Mouse (Mus musculus) CH12.LX (cell line): ENCODE results near the gene Nrros. TPM values are rescaled to one million over a fixed set of nuclear protein-coding genes. Genes with fewer than 3 reads are reported as not detected.
A peak's percentile ranks its signal among the peaks of the same experiment; 100 is the strongest.

Experiments used
- DNase-seq: peaks from one replicate; pipeline ENCODE4 v3.0.0-alpha.2; 2013; ENCODE audit errors: extremely low read depth
- H3K27ac ChIP-seq: 2 replicates; pipeline ENCODE4 v1.5.1; 2012; ENCODE audit warnings: low read depth, mild to moderate bottlenecking, control low read depth, moderate library complexity; ENCODE audit not compliant: insufficient read depth
- H3K27me3 ChIP-seq: replicated peaks from 2 replicates; pipeline ENCODE3; 2012; ENCODE audit warnings: inconsistent platforms
- H3K36me3 ChIP-seq, 2 experiments: replicated peaks in 1 of 2; 2 replicates each; pipeline versions ENCODE3 to v1.6.1; 2012; ENCODE audit warnings: inconsistent platforms in 1 of 2, low read length in 1 of 2, mild to moderate bottlenecking in 1 of 2, mixed read lengths in 1 of 2, moderate library complexity in 1 of 2; ENCODE audit not compliant: control insufficient read depth in 1 of 2, insufficient read depth in 1 of 2
- H3K4me1 ChIP-seq, 2 experiments: 2 replicates each; pipeline ENCODE4 v1.6.1; 2012; ENCODE audit warnings: inconsistent platforms in 1 of 2, moderate library complexity in 1 of 2; ENCODE audit not compliant: insufficient read depth in 2 of 2, control insufficient read depth in 1 of 2
- H3K4me2 ChIP-seq: 2 replicates; pipeline ENCODE4 v1.6.1; 2012; ENCODE audit warnings: low read depth, mild to moderate bottlenecking, control low read depth; ENCODE audit not compliant: poor library complexity, insufficient read depth, severe bottlenecking
- H3K4me3 ChIP-seq, 3 experiments: fragments of 150-350 bp in 1 of 3; sonication (generic) in 1 of 3; replicated peaks in 1 of 3; 2 replicates each; pipeline versions ENCODE3 to v1.5.1; 2011 to 2012; ENCODE audit warnings: low read depth in 2 of 3, low read length in 2 of 3, mild to moderate bottlenecking in 2 of 3, moderate library complexity in 2 of 3, control low read depth in 1 of 3, improper control_type of control experiment in 1 of 3, inconsistent platforms in 1 of 3, mixed read lengths in 1 of 3; ENCODE audit not compliant: poor library complexity in 1 of 3
- H3K79me2 ChIP-seq: replicated peaks from 2 replicates; pipeline ENCODE4 v1.6.1; 2012; ENCODE audit warnings: mild to moderate bottlenecking, moderate library complexity; ENCODE audit not compliant: control insufficient read depth, poor library complexity, insufficient read depth, severe bottlenecking; ENCODE audit errors: extremely low read depth
- H3K9ac ChIP-seq: 2 replicates; pipeline ENCODE4 v1.6.1; 2012; ENCODE audit warnings: low read depth, mild to moderate bottlenecking, control low read depth, moderate library complexity; ENCODE audit not compliant: insufficient read depth
- H3K9me3 ChIP-seq: replicated peaks from 2 replicates; pipeline ENCODE3; 2012; ENCODE audit warnings: low read length, inconsistent platforms, mixed read lengths
- BHLHE40 ChIP-seq: IDR thresholded peaks from 2 replicates; pipeline ENCODE4 v1.6.1; 2011; ENCODE audit warnings: mild to moderate bottlenecking, low read depth, low read length, improper control_type of control experiment
- CHD1 ChIP-seq: IDR thresholded peaks from 2 replicates; pipeline ENCODE4 v1.6.1; 2012; ENCODE audit warnings: low read depth, low read length, improper control_type of control experiment, inconsistent platforms
- CHD2 ChIP-seq: IDR thresholded peaks from 2 replicates; pipeline ENCODE4 v1.6.1; 2011; ENCODE audit warnings: low read length, improper control_type of control experiment
- E2F4 ChIP-seq: IDR thresholded peaks from 2 replicates; pipeline ENCODE4 v1.6.1; 2011; ENCODE audit warnings: low read depth, low read length, improper control_type of control experiment; ENCODE audit not compliant: insufficient replicate concordance
- ELF1 ChIP-seq: IDR thresholded peaks from 2 replicates; pipeline ENCODE4 v1.6.1; 2014; ENCODE audit warnings: low read depth, mild to moderate bottlenecking, inconsistent platforms, low read length, improper control_type of control experiment
- ETS1 ChIP-seq: conservative IDR thresholded peaks from 2 replicates; pipeline ENCODE4 v1.6.1; 2012; ENCODE audit warnings: low read depth, mild to moderate bottlenecking, inconsistent platforms, low read length, improper control_type of control experiment, moderate library complexity
- GABPA ChIP-seq: IDR thresholded peaks from 2 replicates; pipeline ENCODE4 v1.6.1; 2012; ENCODE audit warnings: low read depth, low read length, improper control_type of control experiment, inconsistent platforms; ENCODE audit not compliant: insufficient replicate concordance
- HCFC1 ChIP-seq: IDR thresholded peaks from 2 replicates; pipeline ENCODE4 v1.6.1; 2012; ENCODE audit warnings: low read depth, mild to moderate bottlenecking, inconsistent platforms, low read length, improper control_type of control experiment
- IRF4 ChIP-seq: IDR thresholded peaks from 2 replicates; pipeline ENCODE4 v1.6.1; 2014; ENCODE audit warnings: low read depth, mild to moderate bottlenecking, inconsistent platforms, low read length, improper control_type of control experiment
- JUN ChIP-seq: IDR thresholded peaks from 2 replicates; pipeline ENCODE4 v1.6.1; 2011; ENCODE audit warnings: low read depth, mild to moderate bottlenecking, low read length, improper control_type of control experiment, moderate library complexity; ENCODE audit not compliant: insufficient read depth
- JUND ChIP-seq: conservative IDR thresholded peaks from 2 replicates; pipeline ENCODE4 v1.6.1; 2011; ENCODE audit warnings: low read depth, low read length, improper control_type of control experiment
- KAT2A ChIP-seq: IDR thresholded peaks from 2 replicates; pipeline ENCODE4 v1.6.1; 2012; ENCODE audit warnings: low read length, improper control_type of control experiment, inconsistent platforms; ENCODE audit not compliant: insufficient replicate concordance
- MAFK ChIP-seq: IDR thresholded peaks from 2 replicates; pipeline ENCODE4 v1.6.1; 2011; ENCODE audit warnings: low read length, improper control_type of control experiment; ENCODE audit not compliant: insufficient replicate concordance
- MAX ChIP-seq: IDR thresholded peaks from 2 replicates; pipeline ENCODE4 v1.6.1; 2011; ENCODE audit warnings: low read length, improper control_type of control experiment
- MXI1 ChIP-seq: IDR thresholded peaks from 2 replicates; pipeline ENCODE4 v1.6.1; 2011; ENCODE audit warnings: mild to moderate bottlenecking, low read depth, low read length, improper control_type of control experiment
- MYC ChIP-seq: IDR thresholded peaks from 2 replicates; pipeline ENCODE4 v1.6.1; 2011; ENCODE audit warnings: low read depth, mild to moderate bottlenecking, improper control_type of control experiment, low read length
- NELFE ChIP-seq: IDR thresholded peaks from 2 replicates; pipeline ENCODE4 v1.6.1; 2011; ENCODE audit warnings: low read depth, low read length, improper control_type of control experiment
- NRF1 ChIP-seq: IDR thresholded peaks from 2 replicates; pipeline ENCODE4 v1.6.1; 2014; ENCODE audit warnings: low read depth, mild to moderate bottlenecking, inconsistent platforms, low read length, improper control_type of control experiment, moderate library complexity
- PAX5 ChIP-seq: IDR thresholded peaks from 2 replicates; pipeline ENCODE4 v1.6.1; 2012; ENCODE audit warnings: low read length, inconsistent platforms, mixed read lengths
- POLR2A ChIP-seq: IDR thresholded peaks from 2 replicates; pipeline ENCODE4 v1.6.1; 2011; ENCODE audit warnings: low read depth, mild to moderate bottlenecking, improper control_type of control experiment, low read length
- RCOR1 ChIP-seq: conservative IDR thresholded peaks from 2 replicates; pipeline ENCODE4 v1.6.1; 2012; ENCODE audit warnings: low read depth, mild to moderate bottlenecking, inconsistent platforms, low read length, improper control_type of control experiment
- SIN3A ChIP-seq: IDR thresholded peaks from 2 replicates; pipeline ENCODE4 v1.6.1; 2012; ENCODE audit warnings: low read length, improper control_type of control experiment, inconsistent platforms
- TBP ChIP-seq: conservative IDR thresholded peaks from 2 replicates; pipeline ENCODE4 v1.6.1; 2011; ENCODE audit warnings: low read depth, low read length, improper control_type of control experiment
- UBTF ChIP-seq: IDR thresholded peaks from 2 replicates; pipeline ENCODE4 v1.6.1; 2012; ENCODE audit warnings: low read depth, mild to moderate bottlenecking, inconsistent platforms, low read length, improper control_type of control experiment, moderate library complexity
- USF1 ChIP-seq: IDR thresholded peaks from 2 replicates; pipeline ENCODE4 v1.6.1; 2014; ENCODE audit warnings: low read depth, mild to moderate bottlenecking, inconsistent platforms, low read length, improper control_type of control experiment
- USF2 ChIP-seq: conservative IDR thresholded peaks from 2 replicates; pipeline ENCODE4 v1.6.1; 2011; ENCODE audit warnings: low read depth, low read length, improper control_type of control experiment
- ZC3H11A ChIP-seq: IDR thresholded peaks from 2 replicates; pipeline ENCODE4 v1.6.1; 2012; ENCODE audit warnings: low read depth, mild to moderate bottlenecking, inconsistent platforms, low read length, improper control_type of control experiment
- ZKSCAN1 ChIP-seq: IDR thresholded peaks from 2 replicates; pipeline ENCODE4 v1.6.1; 2012; ENCODE audit warnings: low read depth, inconsistent platforms, low read length, improper control_type of control experiment, borderline replicate concordance
- ZNF384 ChIP-seq: IDR thresholded peaks from 2 replicates; pipeline ENCODE4 v1.6.1; 2012; ENCODE audit warnings: low read depth, low read length, improper control_type of control experiment, inconsistent platforms
- dilution Hi-C: fragments of 300-500 bp; cut with MboI; formaldehyde crosslinking; loops from 2 replicates; pipeline ENCODE4 v1.14.3; 2020; ENCODE audit warnings: low sequenced_read_pairs; ENCODE audit not compliant: extremely low pct_unique_long_range_greater_than_20kb, extremely low pct_ligation_motif_present
- in situ Hi-C: fragments of 300-500 bp; cut with MboI; formaldehyde crosslinking; loops from 3 replicates; pipeline ENCODE4 v1.14.3; 2019; ENCODE audit warnings: low sequenced_read_pairs, low pct_ligation_motif_present, low pct_unique_long_range_greater_than_20kb, mixed read lengths
- polyA plus RNA-seq: library from polyadenylated mRNA; unstranded; fragments of >175 nt; gene quantifications from 2 replicates; pipeline ENCODE4 v1.2.1, GENCODE M21; 2012; ENCODE audit warnings: low read depth; ENCODE audit not compliant: insufficient read length
- total RNA-seq, 2 experiments: library from RNA; depleted of rRNA; stranded (reverse); fragments of 300-350 nt in 1 of 2; fragments of >200 nt in 1 of 2; gene quantifications; 2 replicates each; pipeline ENCODE4 v1.2.3; 2012 to 2014

Nrros gene
- total and polyA plus RNA-seq, 3 experiments, result 49.6 to 71.0 (median 64.3) TPM

GRCm38 (mm10) chr16:32115781-32116180 is 49.6 kb downstream of the Nrros start:
- dilution Hi-C loops, result no loop called here
- H3K36me3 ChIP-seq, result no peaks in the 10 kb centered on the region
- H3K27me3 ChIP-seq, result no peaks in the 10 kb centered on the region
- TF ChIP-seq JUND (no peak), E2F4 (no peak), ZKSCAN1 (no peak), ZNF384 (no peak), BHLHE40 (no peak), TBP (no peak), RCOR1 (no peak), ELF1 (no peak), NELFE (no peak), ETS1 (no peak), UBTF (no peak), USF2 (no peak), MYC (no peak), POLR2A (no peak), PAX5 (no peak), NRF1 (no peak), CHD1 (no peak), SIN3A (no peak)
- TF ChIP-seq, all 38 proteins: peak for 0
- H3K9me3 ChIP-seq, result no peaks in the 10 kb centered on the region
- no peak overlapping the region for H3K4me3 ChIP-seq
- DNase-seq, result no peak
- peaks cover 4 to 44% of the 10 kb centered on the region in 2 experiments; a peak in 3 of 4 replicates for H3K4me1 ChIP-seq
- in situ Hi-C loops, result no loop called here
- no peak overlapping the region for H3K9ac ChIP-seq
- H3K27ac ChIP-seq, result no peak overlapping the region
- peak overlapping the region; percentile 46; the same call in 1 of the 2 replicates for H3K4me2 ChIP-seq
- H3K79me2 ChIP-seq, result no peaks in the 10 kb centered on the region

GRCm38 (mm10) chr16:32114968-32115695 is 50.3 kb downstream of the Nrros start:
- H3K9me3 ChIP-seq, result no peaks in the 10 kb centered on the region
- H3K27me3 ChIP-seq, result no peaks in the 10 kb centered on the region
- peaks cover 4 to 44% of the 10 kb centered on the region in 2 experiments; a peak in 3 of 4 replicates for H3K4me1 ChIP-seq
- H3K4me2 ChIP-seq, result peak overlapping the region; percentile 46; the same call in 1 of the 2 replicates
- dilution Hi-C loops (no loop called here), in situ Hi-C loops (loop anchor here (5.0 kb wide), 1 partner anchor 87 kb away; no protein-coding TSS in a partner anchor)
- H3K36me3 ChIP-seq, result peaks cover 0 to 3% of the 10 kb centered on the region in 2 experiments
- H3K9ac ChIP-seq, result no peak overlapping the region; the same call in 1 of the 2 replicates
- DNase-seq, result peak; percentile 90
- no peak overlapping the region for H3K4me3 ChIP-seq
- no peak overlapping the region for H3K27ac ChIP-seq
- no peaks in the 10 kb centered on the region for H3K79me2 ChIP-seq
- TF ChIP-seq MAFK, result no peak
- no peak for TF ChIP-seq TBP
- peak; percentile 69 for TF ChIP-seq CHD2
- 0 out of 2 replicates have a peak, but pooled peaks have one; percentile 26 for TF ChIP-seq KAT2A
- TF ChIP-seq USF1, result no peak
- TF ChIP-seq MYC, result peak; percentile 69; the same call in 1 of the 2 replicates
- no peak for TF ChIP-seq GABPA
- peak; percentile 43 for TF ChIP-seq ZNF384
- TF ChIP-seq CHD1, result no peak
- no peak for TF ChIP-seq ZKSCAN1
- TF ChIP-seq JUND, result 0 out of 2 replicates have a peak, but pooled peaks have one; percentile 37
- TF ChIP-seq IRF4, result peak; percentile 58
- TF ChIP-seq BHLHE40, result no peak
- no peak; the same call in 1 of the 2 replicates for TF ChIP-seq JUN
- no peak for TF ChIP-seq HCFC1
- TF ChIP-seq ZC3H11A, result peak; percentile 98
- TF ChIP-seq MAX, result peak; percentile 11; the same call in 1 of the 2 replicates
- TF ChIP-seq MXI1, result peak; percentile 74; the same call in 1 of the 2 replicates
- TF ChIP-seq POLR2A, result 0 out of 2 replicates have a peak, but pooled peaks have one; percentile 41
- peak; percentile 74; the same call in 1 of the 2 replicates for TF ChIP-seq SIN3A
